Mouse (Mus musculus) embryonic facial prominence, embryonic 13.5 days (tissue): ENCODE measurements at regions not wholly inside any gene's neighbourhood (a gene's known extent, or its start where the extent isn't known, plus 50 kb on each side); places are given as distances from the start of the nearest gene placed in this dataset.

Experiments used
- ATAC-seq: fragments of 200-750 bp; cut with Nextera tagmentation; 2 replicates; pipeline ENCODE4 v1.8.0; 2017; ENCODE audit warnings: low read depth; ENCODE audit not compliant: insufficient number of reproducible peaks, insufficient read depth, low FRiP score, low TSS enrichment
- H3K27ac ChIP-seq: fragments of 300-500 bp; sonication (generic); 2 replicates; pipeline ENCODE4 v1.5.1; 2015; ENCODE audit warnings: moderate library complexity, mild to moderate bottlenecking, inconsistent platforms
- H3K27me3 ChIP-seq: fragments of 300-500 bp; sonication (generic); 2 replicates; pipeline ENCODE4 v1.6.1; 2015; ENCODE audit warnings: mild to moderate bottlenecking, inconsistent platforms
- H3K36me3 ChIP-seq: fragments of 300-500 bp; sonication (generic); 2 replicates; pipeline ENCODE4 v1.6.1; 2015; ENCODE audit warnings: mild to moderate bottlenecking, inconsistent platforms
- H3K4me1 ChIP-seq: fragments of 300-500 bp; sonication (generic); 2 replicates; pipeline ENCODE4 v1.6.1; 2015; ENCODE audit warnings: inconsistent platforms
- H3K4me2 ChIP-seq: fragments of 300-500 bp; sonication (generic); 2 replicates; pipeline ENCODE4 v1.6.1; 2015; ENCODE audit warnings: moderate library complexity, mild to moderate bottlenecking, inconsistent platforms
- H3K4me3 ChIP-seq: fragments of 300-500 bp; sonication (generic); 2 replicates; pipeline ENCODE4 v1.5.1; 2015; ENCODE audit warnings: mild to moderate bottlenecking, inconsistent platforms
- H3K9ac ChIP-seq: fragments of 300-500 bp; sonication (generic); 2 replicates; pipeline ENCODE4 v1.6.1; 2015; ENCODE audit warnings: mild to moderate bottlenecking, inconsistent platforms
- H3K9me3 ChIP-seq: fragments of 300-500 bp; sonication (generic); 2 replicates; pipeline ENCODE4 v1.6.1; 2016; ENCODE audit warnings: inconsistent platforms
- WGBS: fragments of 180-500 bp; shearing (Covaris S2); methylation state at CpG from one replicate; pipeline ENCODE4 v1.1.7; 2015; ENCODE audit warnings: mixed read lengths; 5-methylcytosine and 5-hydroxymethylcytosine counted together

DNA sequence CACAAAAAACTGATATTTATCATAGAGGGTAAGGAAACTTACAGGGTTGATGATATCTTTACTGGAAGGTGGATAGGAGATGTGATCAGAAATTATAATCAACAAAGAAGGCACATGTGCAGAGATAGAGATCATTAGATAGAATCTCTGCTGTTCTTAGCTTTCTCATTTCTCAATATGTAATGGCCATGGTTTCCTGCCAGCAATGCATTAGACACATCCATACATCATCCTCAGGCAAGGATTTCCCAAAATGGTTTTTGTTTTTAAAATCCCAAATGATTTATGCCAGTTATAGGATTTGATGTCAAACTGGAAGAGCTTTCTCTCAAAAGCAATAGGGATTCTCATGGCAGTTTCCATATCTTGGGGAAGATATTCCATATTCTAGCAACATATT is 52.0 kb upstream of the C030005K15Rik start:
- ATAC-seq, result no peak
- no peak overlapping the region for H3K4me3 ChIP-seq
- H3K27ac ChIP-seq, result no peak overlapping the region
- no peaks in the 10 kb centered on the region for H3K36me3 ChIP-seq
- H3K4me2 ChIP-seq, result no peak overlapping the region
- H3K4me1 ChIP-seq, result no peaks in the 10 kb centered on the region
- no peak overlapping the region for H3K9ac ChIP-seq
- no peaks in the 10 kb centered on the region for H3K27me3 ChIP-seq
- no peaks in the 10 kb centered on the region for H3K9me3 ChIP-seq

DNA sequence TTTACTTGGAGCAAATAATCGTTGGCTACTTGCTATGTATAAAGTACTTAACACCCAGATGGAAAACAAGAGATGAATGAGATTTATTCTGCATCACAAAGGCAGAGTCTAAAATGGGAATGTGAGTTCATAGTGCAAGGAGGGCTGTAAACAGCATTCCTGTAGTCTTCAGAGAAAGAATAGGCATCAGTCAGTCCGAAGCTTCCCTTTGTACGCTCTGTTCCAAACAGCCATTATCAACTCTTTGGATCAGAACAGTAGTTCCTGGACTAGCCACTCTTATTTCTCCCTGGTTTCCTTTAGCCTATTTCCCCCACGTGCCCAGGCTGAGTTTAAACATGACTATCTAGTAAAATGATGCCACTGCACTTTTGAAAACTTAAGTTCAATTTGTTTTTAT is 52.8 kb upstream of the C030005K15Rik start:
- Histone ChIP-seq H3K9me3 (no peaks in the 10 kb centered on the region), H3K27me3 (no peaks in the 10 kb centered on the region), H3K27ac (no peak overlapping the region), H3K9ac (no peak overlapping the region), H3K4me1 (no peaks in the 10 kb centered on the region), H3K36me3 (no peaks in the 10 kb centered on the region), H3K4me2 (no peak overlapping the region), H3K4me3 (no peak overlapping the region)
- 73% methylated on average over 4 of the region's 4 CpGs for WGBS
- no peak for ATAC-seq

DNA sequence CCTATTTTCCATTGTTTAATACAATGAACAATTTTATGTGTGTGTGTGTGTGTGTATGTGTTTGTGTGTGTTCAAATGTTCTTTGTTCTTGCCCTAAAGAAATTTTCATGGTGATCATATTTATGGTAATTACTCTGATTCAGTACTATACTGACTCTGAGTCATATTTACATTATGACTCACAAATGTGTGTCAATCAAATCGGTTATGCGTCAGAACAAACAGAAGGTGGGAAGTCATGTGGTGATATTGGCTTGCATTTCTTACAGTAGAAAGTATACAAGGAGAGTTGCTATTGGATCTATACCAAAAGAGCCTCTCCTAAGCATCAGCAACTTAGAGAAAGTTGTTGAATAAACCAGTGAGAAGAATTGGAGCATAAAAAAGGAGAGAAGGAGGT is 67.2 kb upstream of the C030005K15Rik start:
- ATAC-seq, result no peak
- Histone ChIP-seq H3K36me3 (no peaks in the 10 kb centered on the region), H3K9me3 (no peaks in the 10 kb centered on the region), H3K4me1 (0 out of 2 replicates have a peak, but pooled peaks cover 2% of the 10 kb centered on the region), H3K4me3 (no peak overlapping the region), H3K4me2 (no peak overlapping the region), H3K27me3 (no peaks in the 10 kb centered on the region), H3K9ac (no peak overlapping the region), H3K27ac (no peak overlapping the region)
- 85% methylated on average over 2 of the region's 2 CpGs for WGBS

DNA sequence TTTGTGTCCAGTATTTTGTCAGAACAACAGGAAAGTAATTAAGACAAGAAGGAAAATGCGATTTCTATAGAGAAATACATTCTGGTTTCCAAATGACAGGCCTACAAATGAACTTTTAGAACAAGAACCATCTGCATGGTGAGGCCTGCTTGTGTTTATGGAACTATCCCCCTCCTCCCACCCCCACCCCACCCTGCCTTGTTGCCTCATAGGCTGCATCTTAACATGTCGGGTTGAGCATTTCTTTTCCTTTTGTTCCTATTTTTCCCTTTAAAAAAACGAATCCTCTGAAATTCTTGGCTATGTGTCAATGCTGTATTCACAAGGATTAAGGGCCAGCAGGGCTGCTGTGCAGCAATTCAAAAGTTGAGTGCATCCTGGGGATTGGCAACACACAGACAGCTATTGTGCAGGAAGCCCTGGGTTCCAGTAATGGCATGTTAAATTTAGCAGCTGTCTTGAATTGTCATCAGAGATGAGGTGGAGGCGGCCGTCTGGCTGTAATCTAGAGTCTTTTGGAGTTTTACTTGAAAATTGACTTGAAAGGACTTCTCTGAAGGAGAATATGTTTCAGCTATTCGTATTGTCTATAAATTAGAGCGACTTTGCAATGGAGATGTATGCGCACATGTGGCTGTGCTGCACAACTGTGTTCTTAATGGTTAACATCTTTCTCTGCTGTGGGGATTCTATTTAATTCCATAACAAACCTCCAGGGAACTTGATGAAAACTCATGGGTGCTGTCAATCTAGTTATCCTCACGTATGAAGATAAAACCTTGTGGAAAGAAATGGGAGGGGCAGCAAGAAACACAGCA is 75.1 kb upstream of the C030005K15Rik start:
- H3K4me1 ChIP-seq, result 0 out of 2 replicates have a peak, but pooled peaks cover 4% of the 10 kb centered on the region
- no peaks in the 10 kb centered on the region for H3K27me3 ChIP-seq
- no peak overlapping the region for H3K4me2 ChIP-seq
- no peaks in the 10 kb centered on the region for H3K9me3 ChIP-seq
- ATAC-seq, result no peak
- WGBS, result 28% methylated on average over 9 of the region's 9 CpGs
- H3K27ac ChIP-seq, result peak overlapping the region; percentile 60; the same call in 1 of the 2 replicates
- no peak overlapping the region for H3K4me3 ChIP-seq
- H3K9ac ChIP-seq, result no peak overlapping the region
- no peaks in the 10 kb centered on the region for H3K36me3 ChIP-seq

DNA sequence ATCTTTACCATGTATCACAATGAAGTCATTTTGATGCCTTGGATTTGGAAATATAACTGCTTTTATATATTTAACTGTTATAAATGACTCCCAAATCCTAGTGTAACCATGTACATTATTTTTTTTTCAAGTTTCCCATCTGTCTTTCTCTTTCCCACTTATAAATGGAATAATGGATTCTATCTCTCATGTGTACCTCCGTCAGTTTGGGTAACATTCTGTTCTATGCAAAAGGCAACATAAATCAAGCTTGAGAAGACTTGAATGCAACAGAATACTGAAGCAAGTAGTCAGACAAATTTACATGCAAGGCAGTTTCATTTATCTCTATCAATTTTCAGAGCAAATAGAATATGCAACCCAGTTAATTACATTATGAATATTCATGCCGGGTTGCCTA is 81.4 kb upstream of the C030005K15Rik start:
- Histone ChIP-seq H3K9me3 (no peaks in the 10 kb centered on the region), H3K4me3 (no peak overlapping the region), H3K36me3 (no peaks in the 10 kb centered on the region), H3K27ac (no peak overlapping the region), H3K9ac (no peak overlapping the region), H3K27me3 (no peaks in the 10 kb centered on the region), H3K4me1 (no peaks in the 10 kb centered on the region), H3K4me2 (no peak overlapping the region)
- no peak for ATAC-seq
- WGBS, result 89% methylated on average over 2 of the region's 2 CpGs

DNA sequence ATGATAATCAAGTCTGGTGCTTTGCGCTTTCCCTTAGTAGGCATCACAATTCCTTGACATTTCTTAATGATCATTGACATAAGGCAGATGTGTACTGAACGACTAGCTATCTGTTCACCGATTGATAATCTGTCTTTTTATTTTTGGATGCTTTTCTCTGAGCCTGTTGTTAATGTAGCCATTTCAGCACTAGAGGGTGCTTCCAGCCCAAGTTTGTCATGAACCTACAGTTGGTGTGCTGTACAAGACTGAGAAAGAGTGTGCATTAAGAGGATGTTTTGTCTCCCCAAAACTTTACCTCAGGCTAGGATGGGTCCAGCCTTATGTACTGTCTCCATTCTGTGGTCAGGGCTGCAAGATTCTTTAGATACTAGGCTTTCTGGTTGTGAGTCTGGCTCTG is 116.0 kb upstream of the C030005K15Rik start:
- WGBS, result 83% methylated on average over 3 of the region's 3 CpGs
- no peak overlapping the region for H3K9ac ChIP-seq
- no peak for ATAC-seq

DNA sequence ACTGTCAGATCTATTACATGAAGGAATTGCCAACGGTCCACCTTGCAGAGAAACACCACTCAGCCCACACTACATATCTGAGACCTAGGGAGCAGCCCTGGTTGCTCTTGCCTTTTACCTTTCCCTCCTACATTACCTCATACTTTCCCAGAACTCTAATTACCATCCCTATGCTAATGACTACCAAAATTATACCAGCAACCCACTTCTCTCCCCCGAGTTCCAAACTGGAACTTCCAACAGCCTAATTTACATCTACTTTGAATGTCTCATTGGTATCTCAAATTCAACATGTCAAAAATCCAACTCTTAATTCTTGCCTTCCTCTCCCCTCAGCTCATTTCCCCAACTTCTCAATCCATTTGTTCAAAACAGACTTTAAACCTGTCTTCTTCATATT is 124.9 kb upstream of the C030005K15Rik start:
- 69% methylated on average over 2 of the region's 2 CpGs for WGBS
- H3K4me2 ChIP-seq, result no peak overlapping the region

More for the DNA sequence above, 116.0 kb upstream of the C030005K15Rik start:
- no peak overlapping the region for H3K4me2 ChIP-seq
- H3K27me3 ChIP-seq, result no peaks in the 10 kb centered on the region
- H3K4me1 ChIP-seq, result no peaks in the 10 kb centered on the region
- H3K9me3 ChIP-seq, result no peaks in the 10 kb centered on the region
- no peak overlapping the region for H3K27ac ChIP-seq
- no peak overlapping the region for H3K4me3 ChIP-seq
- H3K36me3 ChIP-seq, result no peaks in the 10 kb centered on the region

DNA sequence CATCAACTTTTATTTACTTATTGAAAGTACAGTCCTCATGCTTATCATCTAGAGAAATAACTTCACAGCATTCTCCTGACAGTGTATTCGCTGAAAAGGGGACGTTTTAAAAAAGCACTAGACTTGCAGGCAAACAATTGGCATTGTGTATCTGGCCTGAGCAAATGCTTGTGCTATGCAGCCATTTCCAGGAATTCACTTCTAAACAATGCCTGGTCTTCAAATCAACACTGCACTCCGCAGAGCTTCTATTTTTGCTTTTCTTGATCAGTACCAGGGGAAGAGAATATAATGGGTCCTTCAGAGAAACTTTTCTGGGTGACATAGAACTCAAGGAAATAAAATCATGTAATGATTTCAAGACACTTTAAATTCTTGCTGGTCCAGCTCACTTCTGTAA is 150.5 kb upstream of the C030005K15Rik start:
- 41% methylated on average over 3 of the region's 3 CpGs for WGBS
- no peak overlapping the region for H3K27ac ChIP-seq
- no peak overlapping the region for H3K4me2 ChIP-seq
- no peaks in the 10 kb centered on the region for H3K9me3 ChIP-seq
- no peaks in the 10 kb centered on the region for H3K36me3 ChIP-seq
- no peaks in the 10 kb centered on the region for H3K27me3 ChIP-seq
- H3K9ac ChIP-seq, result no peak overlapping the region
- H3K4me1 ChIP-seq, result no peaks in the 10 kb centered on the region
- no peak overlapping the region for H3K4me3 ChIP-seq
- no peak for ATAC-seq

More for the DNA sequence above, 124.9 kb upstream of the C030005K15Rik start:
- no peaks in the 10 kb centered on the region for H3K9me3 ChIP-seq
- H3K27ac ChIP-seq, result no peak overlapping the region
- H3K27me3 ChIP-seq, result no peaks in the 10 kb centered on the region
- no peak overlapping the region for H3K9ac ChIP-seq
- no peak overlapping the region for H3K4me3 ChIP-seq
- H3K36me3 ChIP-seq, result no peaks in the 10 kb centered on the region
- no peak for ATAC-seq
- H3K4me1 ChIP-seq, result no peaks in the 10 kb centered on the region

DNA sequence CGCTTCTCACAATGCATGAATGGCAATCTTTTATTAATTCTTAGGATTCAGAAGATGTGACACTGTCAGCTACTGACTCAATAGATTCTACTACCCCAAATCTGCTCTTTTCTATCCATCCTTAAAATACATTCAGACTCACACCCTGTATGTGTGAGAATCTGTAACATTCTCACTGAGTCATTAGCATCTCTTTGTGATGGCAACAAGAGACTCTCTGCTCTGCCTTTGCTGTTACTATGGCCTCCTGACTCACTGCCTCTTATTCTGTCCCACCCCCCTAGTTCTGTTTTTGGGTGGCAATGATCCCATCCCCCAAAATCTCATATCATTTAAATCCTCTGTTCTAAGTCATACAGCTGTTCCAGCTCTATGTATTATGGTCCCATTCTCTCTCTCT is 159.5 kb upstream of the C030005K15Rik start:
- H3K27me3 ChIP-seq, result no peaks in the 10 kb centered on the region

DNA sequence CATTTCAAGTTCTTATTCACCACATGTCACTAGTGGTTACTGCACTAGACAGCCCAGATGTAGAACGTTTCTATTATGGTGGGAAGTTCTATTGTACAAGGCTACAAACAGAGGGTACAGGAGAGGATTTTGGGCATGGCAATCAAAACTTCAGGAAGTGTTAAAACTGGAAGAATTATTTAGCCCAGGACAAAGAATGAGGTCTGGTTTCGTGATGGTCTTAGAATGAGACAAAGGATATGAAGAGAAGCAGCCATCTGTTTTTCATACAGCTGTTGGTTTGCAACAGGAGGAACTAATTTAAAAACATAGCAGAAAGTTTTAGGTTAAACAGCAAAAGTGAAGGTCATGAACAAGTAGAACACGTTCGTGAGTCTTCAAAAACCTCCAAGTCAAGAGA is 179.2 kb upstream of the C030005K15Rik start:
- no peak overlapping the region for H3K4me2 ChIP-seq
- H3K27ac ChIP-seq, result no peak overlapping the region
- 23% methylated on average over 4 of the region's 4 CpGs for whole genome bisulfite sequencing
- H3K36me3 ChIP-seq, result no peaks in the 10 kb centered on the region
- no peaks in the 10 kb centered on the region for H3K9me3 ChIP-seq
- no peaks in the 10 kb centered on the region for H3K4me1 ChIP-seq
- no peak overlapping the region for H3K9ac ChIP-seq
- peak; percentile 43; the same call in 1 of the 2 replicates for ATAC-seq
- no peaks in the 10 kb centered on the region for H3K27me3 ChIP-seq
- H3K4me3 ChIP-seq, result no peak overlapping the region

More for the DNA sequence above, 159.5 kb upstream of the C030005K15Rik start:
- no peak overlapping the region for H3K9ac ChIP-seq
- no peaks in the 10 kb centered on the region for H3K9me3 ChIP-seq
- H3K4me2 ChIP-seq, result no peak overlapping the region
- ATAC-seq, result no peak
- 92% methylated on average over 1 of the region's 1 CpGs for WGBS
- H3K36me3 ChIP-seq, result no peaks in the 10 kb centered on the region
- no peak overlapping the region for H3K4me3 ChIP-seq
- H3K27ac ChIP-seq, result no peak overlapping the region
- H3K4me1 ChIP-seq, result no peaks in the 10 kb centered on the region

DNA sequence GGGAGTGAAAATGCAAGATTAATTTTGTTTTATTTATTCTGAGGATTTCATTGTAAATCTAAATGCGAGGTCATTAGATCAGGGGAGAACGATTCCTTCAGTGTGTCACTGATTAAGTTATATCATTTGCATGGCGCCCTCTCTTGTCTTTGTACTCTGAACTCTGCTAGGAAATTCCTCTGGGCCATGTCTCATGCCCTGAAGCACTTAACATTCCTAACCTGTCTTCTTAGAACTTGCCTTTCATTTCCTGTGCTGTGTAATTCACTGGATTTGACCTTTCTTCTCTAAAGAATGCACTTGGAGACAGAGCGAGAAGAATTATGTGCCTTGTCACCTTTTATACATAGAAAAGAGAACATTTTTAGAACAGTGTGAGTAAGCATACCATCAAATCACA is 199.0 kb upstream of the C030005K15Rik start:
- no peaks in the 10 kb centered on the region for H3K4me1 ChIP-seq
- H3K9me3 ChIP-seq, result no peaks in the 10 kb centered on the region; the same call in 1 of the 2 replicates
- H3K27me3 ChIP-seq, result no peaks in the 10 kb centered on the region
- H3K36me3 ChIP-seq, result no peaks in the 10 kb centered on the region
- no peak overlapping the region for H3K9ac ChIP-seq
- 29% methylated on average over 4 of the region's 4 CpGs for WGBS
- no peak overlapping the region for H3K27ac ChIP-seq
- ATAC-seq, result no peak
- H3K4me2 ChIP-seq, result no peak overlapping the region
- no peak overlapping the region for H3K4me3 ChIP-seq

DNA sequence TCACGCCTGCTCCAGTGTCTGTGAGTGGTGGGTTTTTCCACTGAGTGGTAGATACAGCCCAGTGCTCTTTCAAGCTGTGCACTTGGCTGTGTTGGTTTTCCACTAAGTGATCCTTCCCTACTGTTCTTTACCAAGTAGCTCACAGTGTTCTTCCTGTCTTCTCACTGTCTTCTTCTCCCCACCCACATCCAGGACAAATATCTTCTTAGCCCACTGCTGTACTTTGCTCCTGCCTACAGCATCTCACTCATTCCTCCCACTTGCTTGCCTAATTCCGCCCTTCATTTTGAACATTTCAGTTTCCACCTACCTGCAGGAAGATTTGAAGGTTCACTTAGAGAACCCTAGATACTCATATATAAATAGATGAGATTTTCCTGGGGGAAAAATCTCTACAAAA is 213.8 kb upstream of the C030005K15Rik start:
- Histone ChIP-seq H3K27me3 (no peaks in the 10 kb centered on the region), H3K9ac (no peak overlapping the region), H3K27ac (no peak overlapping the region), H3K4me2 (no peak overlapping the region), H3K4me1 (no peaks in the 10 kb centered on the region), H3K9me3 (no peaks in the 10 kb centered on the region), H3K36me3 (no peaks in the 10 kb centered on the region), H3K4me3 (no peak overlapping the region)
- 82% methylated on average over 2 of the region's 2 CpGs for WGBS
- no peak for ATAC-seq
